ENCODE assay signal across 15 mouse cellular contexts in the genomic region with DNA sequence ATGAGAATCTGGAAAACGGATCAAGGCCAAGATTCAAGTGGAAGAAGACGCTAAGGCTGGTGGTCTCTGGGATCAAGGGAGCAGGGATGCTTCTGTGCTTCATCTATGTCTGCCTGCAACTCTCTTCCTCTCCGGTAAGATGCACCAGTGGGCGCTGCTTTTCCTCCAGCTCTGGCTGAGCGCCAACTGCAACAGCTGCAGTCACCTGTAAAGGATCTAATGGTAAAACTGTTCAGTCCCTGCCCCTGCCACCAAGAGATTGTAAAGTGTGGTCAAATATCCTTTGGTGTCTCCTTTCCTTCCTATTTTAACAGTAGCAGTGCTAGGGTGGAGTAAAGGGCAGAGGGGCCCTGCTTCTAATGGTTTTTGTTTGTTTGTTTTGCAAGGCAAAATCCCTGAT. TPM values are rescaled to one million over a fixed set of nuclear protein-coding genes. Genes with fewer than 3 reads are reported as not detected.
DNase-seq lines count a peak whose midpoint lies in the region; ATAC-seq and TF ChIP-seq lines count a peak whose summit lies in the region.
"Had no signal": no experiment of that assay in that cellular context is flagged by ENCODE, and none has a peak within 500 bp of the region (broad histone marks: within the 10 kb centered on the region; RNA-seq: fewer than 3 reads in every experiment).

No protein-coding gene starts in this region.

- ATAC-seq in CD4-positive, CD25-positive, alpha-beta regulatory T cell, adult 4 months = peak; percentile 45
- ATAC-seq in hindbrain, embryonic 12.5 days (ENCODE audit: low FRiP score) = no peak
- ATAC-seq: hindbrain, embryonic 16.5 days; Patski had no signal

- no peaks in the 10 kb centered on the region for H3K9me3 ChIP-seq in hindbrain, embryonic 12.5 days (replicated peaks)
- H3K9me3 ChIP-seq: forebrain, embryonic 10.5 days had no signal

- 29% methylated on average over 5 of the region's 5 CpGs for WGBS in kidney, adult 2 months
- 62% methylated on average over 5 of the region's 5 CpGs for WGBS in hindbrain, embryonic 12.5 days

- H3K4me3 ChIP-seq in kidney, adult 2 months (ENCODE audit: insufficient read depth, low read depth, low read length) = no peak overlapping the region
- H3K4me3 ChIP-seq in hindbrain, embryonic 12.5 days = no peak overlapping the region
- H3K4me3 ChIP-seq: forebrain, embryonic 10.5 days; left cerebral cortex, adult 2 months; myocyte had no signal

- peak; percentile 57 to 67 for DNase-seq in kidney, postnatal 4 days
- DNase-seq in kidney, adult 2 months = no peak
- DNase-seq in induced T-regulatory cell, adult 2 months (ENCODE audit: low read depth) = peak; percentile 47
- DNase-seq in thymus, postnatal 0 days (ENCODE audit: low spot score) = peak; percentile 16
- no peak for DNase-seq in adrenal gland, adult 8-10 months
- DNase-seq: cerebellum, postnatal 36 days had no signal

- H3K9ac ChIP-seq in hindbrain, embryonic 12.5 days = no peak overlapping the region

- H3K27me3 ChIP-seq in kidney, adult 2 months (replicated peaks; ENCODE audit: control insufficient read depth, insufficient read depth, low read length) = 0 out of 2 replicates have a peak, but pooled peaks cover 1% of the 10 kb centered on the region
- no peaks in the 10 kb centered on the region for H3K27me3 ChIP-seq in hindbrain, embryonic 12.5 days
- H3K27me3 ChIP-seq: Patski had no signal

- no peaks in the 10 kb centered on the region for H3K4me1 ChIP-seq in kidney, adult 2 months (ENCODE audit: control insufficient read depth, insufficient read depth, low read length)
- no peaks in the 10 kb centered on the region for H3K4me1 ChIP-seq in hindbrain, embryonic 12.5 days
- H3K4me1 ChIP-seq: forebrain, embryonic 10.5 days had no signal

- H3K4me2 ChIP-seq in hindbrain, embryonic 12.5 days (replicated peaks) = no peak overlapping the region

- TF ChIP-seq POLR2A in kidney, adult 2 months (IDR thresholded peaks at IDR 0.05; ENCODE audit: low read depth, low read length) = no peak

- no peak for TF ChIP-seq CTCF in kidney, adult 2 months (conservative IDR thresholded peaks at IDR 0.05; ENCODE audit: insufficient read depth, insufficient read length, low read depth, low read length)

- H3K36me3 ChIP-seq in kidney, adult 2 months (ENCODE audit: control insufficient read depth, insufficient read depth, low read length) = no peaks in the 10 kb centered on the region
- no peaks in the 10 kb centered on the region for H3K36me3 ChIP-seq in hindbrain, embryonic 12.5 days
- H3K36me3 ChIP-seq: forebrain, embryonic 10.5 days had no signal

- H3K27ac ChIP-seq in kidney, adult 2 months (ENCODE audit: insufficient read depth, low read depth, low read length) = no peak overlapping the region
- no peak overlapping the region for H3K27ac ChIP-seq in hindbrain, embryonic 12.5 days
- H3K27ac ChIP-seq: forebrain, embryonic 10.5 days; left cerebral cortex, adult 2 months had no signal

RNA-seq across cellular contexts. Expression of gene Tnfsf4, which starts 0.4 kb away (rescaled TPM):
- not detected in 2 replicates for polyA plus RNA-seq in kidney, adult 2 months (2012; rRNA removed)
- 1 to 10 TPM in 1 of 2 experiments, under 1 TPM in 1; 0.35 to 1.3 TPM for polyA plus RNA-seq in CD4-positive, CD25-positive, alpha-beta regulatory T cell, adult 4 months (2017; shearing (Covaris generic))
- polyA plus RNA-seq in thymus, postnatal 0 days (2015; fragmentation: Nextera tagmentation; extraction: Ambion mirVana) = 0.18 and 0.26 TPM in 2 replicates
- total RNA-seq in adrenal gland, adult 8-10 months (2022) = not detected
- polyA plus RNA-seq in hindbrain, embryonic 12.5 days (2016; fragmentation: Nextera tagmentation; extraction: Ambion mirVana) = not detected in 2 replicates
- total RNA-seq: heart, adult 18-20 months; left cerebral cortex, adult 2 months had no signal
- polyA plus RNA-seq: forebrain, embryonic 10.5 days; hindbrain, embryonic 16.5 days; lung, embryonic 16.5 days; myocyte; Patski had no signal

Comparison
In these comparisons a context has a peak if more than half of its experiments do, and no peak if none do; other contexts are left out.
1. DNase-seq: peak in kidney, postnatal 4 days (2 of 2), induced T-regulatory cell, adult 2 months (single experiment) and thymus, postnatal 0 days (single experiment); none in kidney, adult 2 months (single experiment) and adrenal gland, adult 8-10 months (single experiment).